Mouse (Mus musculus): Measurements from ENCODE around the gene H2-K1. TPM values are rescaled to one million over a fixed set of nuclear protein-coding genes. Genes with fewer than 3 reads are reported as not detected.
A peak's percentile ranks its signal among the peaks of the same experiment; 100 is the strongest.

The H2-K1 gene
- polyA plus RNA-seq, 1 experiment from 2014 or later: 32.7 TPM

- no peak for ATAC-seq (ENCODE audit: low FRiP score, low TSS enrichment)
- Histone ChIP-seq H3K27me3 (ENCODE audit: insufficient read depth, low read length) (no peaks in the 10 kb centered on the region), H3K27ac (ENCODE audit: low read length) (no peak overlapping the region), H3K36me3 (ENCODE audit: insufficient read depth, low read length) (peaks cover 45% of the 10 kb centered on the region), H3K4me1 (ENCODE audit: insufficient read depth, low read length) (peaks cover 11% of the 10 kb centered on the region), H3K9me3 (ENCODE audit: low read length) (no peaks in the 10 kb centered on the region), H3K9ac (replicated peaks; ENCODE audit: low read length) (no peak overlapping the region), H3K4me2 (replicated peaks; ENCODE audit: low read depth, low read length) (no peak overlapping the region), H3K4me3 (ENCODE audit: low read length) (no peak overlapping the region)
- WGBS: 97% methylated on average over 13 of the region's 13 CpGs
Measured at GRCm38 (mm10) chr17:33959135-33959534, 41.0 kb downstream of the H2-K1 start.

GRCm38 (mm10) chr17:33958451-33958850 is 41.7 kb downstream of the H2-K1 start:
- H3K4me3 ChIP-seq (ENCODE audit: low read length): no peak overlapping the region
- H3K4me1 ChIP-seq (ENCODE audit: insufficient read depth, low read length): peaks cover 18% of the 10 kb centered on the region
- no peak overlapping the region for H3K9ac ChIP-seq (replicated peaks; ENCODE audit: low read length)
- H3K4me2 ChIP-seq (replicated peaks; ENCODE audit: low read depth, low read length): no peak overlapping the region
- H3K36me3 ChIP-seq (ENCODE audit: insufficient read depth, low read length): peaks cover 46% of the 10 kb centered on the region
- H3K27ac ChIP-seq (ENCODE audit: low read length): no peak overlapping the region
- no peak for ATAC-seq (ENCODE audit: low FRiP score, low TSS enrichment)
- H3K27me3 ChIP-seq (ENCODE audit: insufficient read depth, low read length): no peaks in the 10 kb centered on the region
- H3K9me3 ChIP-seq (ENCODE audit: low read length): no peaks in the 10 kb centered on the region
- 97% methylated on average over 11 of the region's 11 CpGs for WGBS

DNA sequence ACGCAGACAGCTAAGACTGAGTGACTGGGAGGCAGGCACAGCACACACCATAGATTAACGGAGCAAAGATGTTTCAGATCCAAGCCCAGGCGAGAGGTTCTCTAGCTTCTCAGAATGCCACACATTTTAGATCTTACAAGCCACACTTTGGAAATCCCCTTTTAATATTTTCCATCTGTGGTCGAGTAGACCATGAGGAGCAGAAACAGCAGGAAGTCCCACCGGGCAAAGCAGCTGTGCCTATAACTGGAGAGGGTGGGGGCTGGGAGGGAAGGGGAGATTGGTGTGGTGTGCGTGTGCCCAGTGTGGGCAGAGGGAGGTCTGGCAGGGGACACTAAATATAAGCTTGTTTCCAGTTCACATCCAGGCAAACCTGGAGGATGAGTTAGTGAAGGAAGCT is 42.7 kb downstream of the H2-K1 start:
- Histone ChIP-seq H3K36me3 (ENCODE audit: insufficient read depth, low read length) (peaks cover 46% of the 10 kb centered on the region), H3K4me1 (ENCODE audit: insufficient read depth, low read length) (peaks cover 27% of the 10 kb centered on the region), H3K4me2 (replicated peaks; ENCODE audit: low read depth, low read length) (no peak overlapping the region), H3K27ac (ENCODE audit: low read length) (no peak overlapping the region), H3K4me3 (ENCODE audit: low read length) (no peak overlapping the region), H3K9me3 (ENCODE audit: low read length) (no peaks in the 10 kb centered on the region), H3K9ac (replicated peaks; ENCODE audit: low read length) (no peak overlapping the region), H3K27me3 (ENCODE audit: insufficient read depth, low read length) (no peaks in the 10 kb centered on the region)
- no peak for ATAC-seq (ENCODE audit: low FRiP score, low TSS enrichment)
- 88% methylated on average over 6 of the region's 6 CpGs for WGBS

GRCm38 (mm10) chr17:33956336-33956735 is 43.8 kb downstream of the H2-K1 start:
- no peaks in the 10 kb centered on the region for H3K27me3 ChIP-seq (ENCODE audit: insufficient read depth, low read length)
- H3K4me3 ChIP-seq (ENCODE audit: low read length): peak overlapping the region; percentile 87
- 7% methylated on average over 10 of the region's 10 CpGs for WGBS
- no peaks in the 10 kb centered on the region for H3K9me3 ChIP-seq (ENCODE audit: low read length)
- H3K9ac ChIP-seq (replicated peaks; ENCODE audit: low read length): peak overlapping the region; percentile 75
- H3K36me3 ChIP-seq (ENCODE audit: insufficient read depth, low read length): peaks cover 46% of the 10 kb centered on the region
- H3K27ac ChIP-seq (ENCODE audit: low read length): no peak overlapping the region
- H3K4me1 ChIP-seq (ENCODE audit: insufficient read depth, low read length): peaks cover 38% of the 10 kb centered on the region
- ATAC-seq (ENCODE audit: low FRiP score, low TSS enrichment): no peak
- H3K4me2 ChIP-seq (replicated peaks; ENCODE audit: low read depth, low read length): peak overlapping the region; percentile 74

- H3K27me3 ChIP-seq (ENCODE audit: insufficient read depth, low read length): no peaks in the 10 kb centered on the region
- peaks cover 42% of the 10 kb centered on the region for H3K36me3 ChIP-seq (ENCODE audit: insufficient read depth, low read length)
- H3K9ac ChIP-seq (replicated peaks; ENCODE audit: low read length): peak within 1 kb of the TSS; percentile 87
- H3K4me2 ChIP-seq (replicated peaks; ENCODE audit: low read depth, low read length): peak within 1 kb of the TSS; percentile 99
- no peaks in the 10 kb centered on the region for H3K9me3 ChIP-seq (ENCODE audit: low read length)
- peak within 1 kb of the TSS; percentile 87 for H3K4me3 ChIP-seq (ENCODE audit: low read length)
- peak; percentile 79 for ATAC-seq (ENCODE audit: low FRiP score, low TSS enrichment)
- under 1% methylated on average over 50 of the region's 50 CpGs for WGBS
- H3K27ac ChIP-seq (ENCODE audit: low read length): peak within 1 kb of the TSS; percentile 87
- H3K4me1 ChIP-seq (ENCODE audit: insufficient read depth, low read length): peaks cover 44% of the 10 kb centered on the region
Measured at GRCm38 (mm10) chr17:33955555-33956214, 44.5 kb downstream of the H2-K1 start, which contains the start of the genes Vps52 and Rps18. Gene Vps52 (plus strand): TSS chr17:33955812. Gene Rps18 (minus strand): TSS chr17:33956001.

DNA sequence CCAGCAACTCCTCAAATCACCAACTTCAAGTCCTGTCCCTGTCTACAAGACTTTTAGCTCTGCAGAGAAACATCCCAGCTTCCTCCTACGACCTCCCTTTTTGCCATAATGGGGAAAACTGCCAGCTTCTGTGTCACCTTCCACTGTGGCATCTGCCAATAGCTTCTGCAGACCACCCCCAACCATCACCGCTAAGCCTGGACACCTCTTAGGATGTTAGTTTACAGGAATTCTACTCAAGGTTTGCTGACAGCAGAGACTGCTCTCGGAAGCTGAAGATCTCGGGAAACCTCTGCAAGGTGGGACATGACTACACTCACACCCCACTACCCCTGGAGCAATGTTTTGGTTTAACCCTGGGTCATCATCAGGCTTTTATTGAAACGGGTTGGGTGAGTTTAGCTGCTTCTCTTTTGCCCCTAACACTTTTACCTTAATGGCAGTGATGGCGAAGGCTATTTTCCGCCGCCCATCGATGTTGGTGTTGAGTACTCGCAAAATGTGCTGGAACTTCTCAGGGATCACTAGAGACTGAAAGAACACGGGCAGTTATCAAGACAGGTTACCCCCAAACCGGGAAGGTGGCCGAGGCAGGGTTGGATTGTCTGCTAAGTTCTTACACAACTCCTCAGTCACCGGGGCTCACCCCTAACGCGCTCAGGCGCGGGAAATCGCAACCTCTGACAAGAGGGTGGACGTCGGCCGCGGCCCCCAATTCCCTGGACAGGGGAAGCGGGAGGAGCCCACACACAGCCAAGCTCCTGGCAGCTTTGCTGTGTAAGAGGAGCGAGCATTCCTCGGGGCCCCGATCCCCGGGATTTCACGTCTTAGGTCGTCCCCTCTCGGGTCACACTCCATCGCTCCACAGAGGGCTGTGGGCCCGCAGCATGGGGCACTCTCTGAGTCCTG is 45.2 kb downstream of the H2-K1 start:
- Histone ChIP-seq H3K27ac (ENCODE audit: low read length) (peak overlapping the region; percentile 87), H3K36me3 (ENCODE audit: insufficient read depth, low read length) (peaks cover 40% of the 10 kb centered on the region), H3K4me3 (ENCODE audit: low read length) (peak overlapping the region; percentile 87), H3K9me3 (ENCODE audit: low read length) (no peaks in the 10 kb centered on the region), H3K9ac (replicated peaks; ENCODE audit: low read length) (peak overlapping the region; percentile 87), H3K27me3 (ENCODE audit: insufficient read depth, low read length) (no peaks in the 10 kb centered on the region), H3K4me2 (replicated peaks; ENCODE audit: low read depth, low read length) (peak overlapping the region; percentile 99), H3K4me1 (ENCODE audit: insufficient read depth, low read length) (peaks cover 50% of the 10 kb centered on the region)
- no peak; the same call in 1 of the 2 replicates for ATAC-seq (ENCODE audit: low FRiP score, low TSS enrichment)
- WGBS: under 1% methylated on average over 33 of the region's 33 CpGs

- H3K9me3 ChIP-seq (ENCODE audit: low read length): no peaks in the 10 kb centered on the region
- WGBS: 40% methylated on average over 5 of the region's 5 CpGs
- no peak for ATAC-seq (ENCODE audit: low FRiP score, low TSS enrichment)
Measured at GRCm38 (mm10) chr17:33953961-33954565, 46.1 kb downstream of the H2-K1 start.

GRCm38 (mm10) chr17:33953310-33953709 is 46.8 kb downstream of the H2-K1 start:
- H3K27me3 ChIP-seq (ENCODE audit: insufficient read depth, low read length): no peaks in the 10 kb centered on the region
- H3K9me3 ChIP-seq (ENCODE audit: low read length): no peaks in the 10 kb centered on the region
- ATAC-seq (ENCODE audit: low FRiP score, low TSS enrichment): no peak
- peak overlapping the region; percentile 87; the same call in 1 of the 2 replicates for H3K4me3 ChIP-seq (ENCODE audit: low read length)
- WGBS: 81% methylated on average over 3 of the region's 3 CpGs
- H3K4me2 ChIP-seq (replicated peaks; ENCODE audit: low read depth, low read length): peak overlapping the region; percentile 99
- peaks cover 35% of the 10 kb centered on the region for H3K36me3 ChIP-seq (ENCODE audit: insufficient read depth, low read length)
- 0 out of 2 replicates have a peak overlapping the region, but pooled peaks have one; percentile 43 for H3K27ac ChIP-seq (ENCODE audit: low read length)
- peak overlapping the region; percentile 87 for H3K9ac ChIP-seq (replicated peaks; ENCODE audit: low read length)
- peaks cover 50% of the 10 kb centered on the region for H3K4me1 ChIP-seq (ENCODE audit: insufficient read depth, low read length)

More at GRCm38 (mm10) chr17:33953961-33954565, 46.1 kb downstream of the H2-K1 start:
- Histone ChIP-seq H3K36me3 (ENCODE audit: insufficient read depth, low read length) (peaks cover 36% of the 10 kb centered on the region), H3K27me3 (ENCODE audit: insufficient read depth, low read length) (no peaks in the 10 kb centered on the region), H3K4me1 (ENCODE audit: insufficient read depth, low read length) (peaks cover 50% of the 10 kb centered on the region), H3K9ac (replicated peaks; ENCODE audit: low read length) (peak overlapping the region; percentile 87), H3K4me3 (ENCODE audit: low read length) (peak overlapping the region; percentile 87), H3K27ac (ENCODE audit: low read length) (peak overlapping the region; percentile 87), H3K4me2 (replicated peaks; ENCODE audit: low read depth, low read length) (peak overlapping the region; percentile 99)

DNA sequence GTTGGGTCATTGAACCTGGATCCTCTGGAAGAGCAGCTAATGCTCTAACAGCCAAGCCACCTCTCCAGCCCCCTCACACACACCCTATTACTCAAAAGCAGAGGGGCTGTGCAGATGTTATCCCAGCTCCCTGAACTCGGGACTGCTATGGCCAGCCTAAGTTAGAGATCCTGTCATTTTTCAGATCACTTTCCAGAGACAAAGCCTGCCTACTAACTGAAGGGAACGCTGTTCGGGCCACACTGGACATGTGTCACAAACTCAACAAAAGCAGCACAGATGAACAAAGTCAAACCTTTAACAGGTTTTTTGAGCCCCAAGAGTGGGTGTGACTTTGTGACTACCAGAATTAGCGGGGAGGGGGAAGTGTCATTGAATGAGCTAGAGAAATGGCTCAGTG is 47.3 kb downstream of the H2-K1 start:
- Histone ChIP-seq H3K27ac (ENCODE audit: low read length) (peak overlapping the region; percentile 43; the same call in 1 of the 2 replicates), H3K27me3 (ENCODE audit: insufficient read depth, low read length) (no peaks in the 10 kb centered on the region), H3K4me1 (ENCODE audit: insufficient read depth, low read length) (peaks cover 50% of the 10 kb centered on the region), H3K4me3 (ENCODE audit: low read length) (no peak overlapping the region), H3K36me3 (ENCODE audit: insufficient read depth, low read length) (peaks cover 32% of the 10 kb centered on the region), H3K4me2 (replicated peaks; ENCODE audit: low read depth, low read length) (0 out of 2 replicates have a peak overlapping the region, but pooled peaks have one; percentile 99), H3K9ac (replicated peaks; ENCODE audit: low read length) (peak overlapping the region; percentile 87), H3K9me3 (ENCODE audit: low read length) (no peaks in the 10 kb centered on the region)
- ATAC-seq (ENCODE audit: low FRiP score, low TSS enrichment): no peak
- 82% methylated on average over 4 of the region's 4 CpGs for WGBS
